Mouse (Mus musculus): ENCODE data around the gene Gmpr.
A peak's percentile ranks its signal among the peaks of the same experiment; 100 is the strongest.

The Gmpr gene

DNA sequence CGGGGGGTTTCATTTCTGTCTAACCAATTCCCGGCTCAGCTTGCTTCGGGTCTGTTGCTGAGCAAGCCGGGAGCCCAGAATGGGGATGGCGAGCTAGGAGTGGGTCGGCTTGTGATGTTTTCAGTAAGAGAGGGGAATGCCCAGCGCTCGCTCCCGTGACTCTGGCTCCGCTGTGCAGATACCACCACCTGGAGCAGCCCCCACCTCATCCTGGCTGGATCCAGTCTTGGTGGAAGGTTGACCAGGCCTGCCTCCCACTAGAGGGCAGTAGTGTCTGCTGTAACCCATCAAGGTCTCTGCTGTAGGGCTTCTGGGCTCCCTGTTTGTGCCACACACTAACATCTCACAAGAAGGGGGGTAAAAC lies 31.9 kb downstream of the Gmpr start:
- peak; percentile 70 for DNase-seq (ENCODE audit: low read depth)

DNA sequence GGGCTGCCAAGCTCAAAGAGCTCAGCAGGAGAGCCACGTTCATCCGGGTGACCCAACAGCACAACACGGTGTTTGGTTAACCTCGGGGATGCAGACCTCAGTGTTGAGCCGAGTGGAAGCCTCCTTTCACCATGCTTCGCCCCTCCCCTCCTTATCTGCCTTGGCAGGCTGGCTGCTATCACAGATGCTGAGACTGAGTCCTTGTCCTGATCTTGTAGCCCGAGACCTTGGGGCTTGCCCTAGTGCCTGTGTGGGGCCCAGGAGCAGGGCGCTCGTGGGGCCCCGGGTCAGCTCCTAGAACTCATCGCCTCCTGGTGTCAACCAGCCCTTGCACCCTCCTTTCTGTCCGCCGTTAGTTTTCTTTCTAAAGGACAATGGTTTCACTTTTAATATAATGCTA lies 38.7 kb downstream of the Gmpr start:
- no peak for DNase-seq (ENCODE audit: low read depth)

DNA sequence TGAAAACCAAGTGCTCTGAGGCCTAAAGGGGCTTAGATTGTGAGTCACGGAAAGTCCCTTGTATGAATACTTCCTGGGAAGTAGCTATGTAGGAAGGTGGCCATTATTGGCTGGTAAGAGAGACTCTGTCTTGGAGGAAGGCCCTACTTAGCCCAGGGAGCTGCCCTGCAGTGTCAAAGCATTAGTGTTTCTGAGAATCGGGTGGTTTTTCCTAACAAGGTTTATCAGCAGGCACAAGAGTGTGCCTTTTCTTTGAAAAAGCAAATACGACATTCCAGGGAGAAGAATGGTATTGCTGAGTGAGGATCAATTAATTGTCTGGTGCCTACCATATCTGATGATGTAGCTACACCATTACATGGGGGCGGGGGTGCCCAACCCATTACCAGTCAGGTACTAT lies 39.7 kb downstream of the Gmpr start:
- no peak for DNase-seq (ENCODE audit: low read depth)

DNA sequence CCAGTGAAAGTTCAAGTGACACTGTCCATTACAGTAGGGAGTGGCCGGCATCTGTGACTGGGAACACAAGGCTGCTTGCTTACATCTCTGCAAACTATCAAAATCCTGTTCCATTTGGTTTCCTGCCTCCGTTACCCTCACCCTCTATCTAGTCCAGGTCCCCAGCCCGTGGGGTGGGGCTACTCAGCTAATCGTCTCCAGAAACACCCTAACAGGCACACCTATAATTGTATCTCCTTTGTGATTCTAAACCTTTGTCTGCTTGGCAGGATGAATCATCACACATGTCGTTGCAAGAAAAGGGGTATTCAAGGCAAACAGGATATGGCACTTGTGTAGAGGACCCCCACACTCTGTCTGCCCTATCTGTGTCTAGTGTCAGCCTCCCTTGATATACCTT lies 40.3 kb downstream of the Gmpr start:
- no peak for DNase-seq (ENCODE audit: low read depth)

DNA sequence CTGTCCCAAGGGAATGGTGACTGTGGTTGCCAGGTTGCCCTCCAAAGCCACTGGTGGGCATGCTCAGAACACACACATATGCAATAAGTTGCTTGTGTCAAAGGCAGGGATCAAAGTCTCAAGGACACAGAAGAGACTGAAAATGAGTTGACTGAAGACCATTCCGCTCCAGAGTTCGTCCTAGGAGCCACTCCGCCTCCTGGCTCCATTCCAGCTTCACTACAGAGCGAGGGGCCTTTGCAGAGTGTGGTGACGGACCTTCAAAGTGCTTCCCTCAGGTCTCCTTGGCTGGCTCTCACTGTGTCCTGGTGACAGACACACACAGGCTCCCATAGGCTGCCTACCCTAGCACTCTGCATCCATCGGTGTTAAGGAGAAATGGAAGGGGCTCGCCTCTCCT lies 46.4 kb downstream of the Gmpr start:
- no peak for DNase-seq (ENCODE audit: low read depth)

DNA sequence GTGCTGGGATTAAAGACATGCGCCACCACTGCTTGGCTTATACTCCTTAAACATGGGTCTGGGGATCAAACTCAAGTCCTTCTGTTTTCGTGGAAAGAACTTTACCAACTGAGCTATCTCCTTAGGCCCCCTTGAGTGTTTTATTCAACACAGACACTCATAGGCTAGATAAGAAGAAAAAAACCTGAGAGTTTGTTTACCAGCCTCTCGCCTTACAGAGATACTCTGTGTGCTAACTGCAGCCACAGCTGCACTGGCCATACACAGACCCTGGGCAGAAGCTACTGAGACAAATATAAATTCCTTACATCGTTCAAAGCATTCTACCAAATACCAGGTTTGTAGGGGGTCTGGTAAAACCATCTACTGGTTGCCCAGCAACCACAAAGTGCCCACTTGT lies 51.1 kb downstream of the Gmpr start:
- no peak for DNase-seq (ENCODE audit: low read depth)

DNA sequence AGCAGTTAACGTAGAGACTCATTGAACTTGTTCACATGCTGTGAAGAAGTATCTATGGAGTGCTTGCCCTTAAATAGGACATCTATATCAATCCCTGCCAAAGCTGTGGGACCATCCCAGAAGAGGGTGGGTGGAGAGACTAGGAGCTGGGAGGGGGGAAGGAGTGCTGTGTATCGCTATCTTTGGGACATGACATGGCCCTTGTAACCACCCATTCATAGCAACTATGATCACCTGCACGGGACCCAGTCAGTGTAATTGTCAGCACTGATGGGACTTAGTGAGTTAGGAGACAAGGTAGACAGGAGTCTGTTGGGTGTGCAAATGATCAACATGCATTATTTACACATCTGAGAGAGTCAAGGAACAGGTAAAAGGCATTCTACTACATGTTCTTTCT lies 52.0 kb downstream of the Gmpr start:
- no peak for DNase-seq (ENCODE audit: low read depth)

DNA sequence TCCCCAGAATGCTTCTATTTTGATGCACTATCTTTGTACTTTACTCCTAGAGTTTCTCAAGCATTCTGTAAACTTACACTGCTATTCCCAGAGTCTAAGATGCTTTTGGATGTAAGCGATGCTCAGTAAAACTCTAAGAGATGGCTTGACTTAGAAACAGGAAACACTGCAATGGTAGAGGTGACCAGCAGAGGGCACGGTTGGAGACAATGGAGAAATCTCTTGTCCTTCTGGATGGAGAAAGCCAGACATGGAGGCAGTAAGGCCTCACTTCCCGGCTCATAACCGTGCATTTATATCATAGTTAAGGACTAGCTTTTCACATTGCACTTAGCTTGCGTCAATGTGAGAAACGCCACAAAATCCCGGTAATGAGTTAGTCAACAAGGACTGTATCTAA lies 53.3 kb downstream of the Gmpr start:
- DNase-seq (ENCODE audit: low read depth), result peak; percentile 39

DNA sequence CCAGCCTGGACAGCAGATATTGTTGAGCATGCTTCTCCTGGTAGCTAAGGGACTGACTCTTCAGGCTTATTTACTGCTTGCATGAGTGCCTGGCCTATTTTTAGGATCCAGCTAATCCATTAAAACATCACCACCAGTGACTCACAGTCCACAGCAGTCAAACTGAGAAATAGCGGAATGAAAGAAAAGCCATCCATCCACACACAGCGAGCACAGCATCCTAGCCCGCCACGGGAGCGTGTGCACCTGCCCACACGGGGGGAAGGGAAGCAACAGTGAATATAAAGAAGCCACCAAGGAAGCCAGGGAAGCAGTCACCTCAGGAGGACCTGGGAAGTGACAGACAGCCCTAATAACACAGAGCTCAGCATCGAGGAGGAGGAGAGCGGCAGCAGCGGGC lies 54.8 kb downstream of the Gmpr start:
- DNase-seq (ENCODE audit: low read depth), result no peak

DNA sequence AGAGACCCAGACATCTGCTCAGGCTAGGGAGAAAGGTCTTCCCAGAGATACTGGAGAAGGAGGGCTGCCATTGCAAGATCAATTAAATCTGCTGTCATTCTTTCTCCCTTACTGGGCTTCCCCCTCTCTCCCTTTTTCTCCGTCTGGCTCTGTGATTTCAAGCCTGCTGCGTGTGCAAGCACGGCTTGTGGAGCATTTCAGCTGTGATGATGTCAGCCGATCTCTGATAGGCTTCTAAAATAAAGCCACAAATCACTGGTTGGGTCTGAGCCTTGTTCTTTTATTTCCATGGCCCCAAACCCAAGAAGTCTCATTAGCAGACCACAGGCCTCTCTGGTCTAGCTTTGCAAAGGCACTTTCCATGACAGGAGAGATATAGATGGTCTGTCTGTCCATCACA lies 57.7 kb downstream of the Gmpr start:
- no peak for DNase-seq (ENCODE audit: low read depth)

DNA sequence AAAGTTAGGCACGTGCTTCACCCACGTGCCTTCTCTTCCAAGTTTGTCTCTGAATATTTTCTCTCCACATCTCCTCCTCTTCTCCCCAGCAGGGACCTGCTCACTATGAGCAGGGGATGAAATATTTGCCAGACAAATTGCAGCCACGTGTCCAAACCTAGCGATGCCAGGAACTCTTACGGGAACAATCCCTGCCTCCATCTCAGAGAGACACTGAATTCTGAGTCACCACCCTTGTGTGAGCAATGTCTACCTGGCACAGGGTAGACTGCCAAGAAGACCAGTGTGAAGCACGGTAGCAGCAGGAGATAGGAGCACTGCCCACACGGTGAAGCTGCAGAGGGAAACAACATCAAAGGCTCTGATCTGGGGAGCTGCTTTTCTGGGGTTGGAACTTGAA lies 62.7 kb downstream of the Gmpr start:
- DNase-seq (ENCODE audit: low read depth), result no peak

DNA sequence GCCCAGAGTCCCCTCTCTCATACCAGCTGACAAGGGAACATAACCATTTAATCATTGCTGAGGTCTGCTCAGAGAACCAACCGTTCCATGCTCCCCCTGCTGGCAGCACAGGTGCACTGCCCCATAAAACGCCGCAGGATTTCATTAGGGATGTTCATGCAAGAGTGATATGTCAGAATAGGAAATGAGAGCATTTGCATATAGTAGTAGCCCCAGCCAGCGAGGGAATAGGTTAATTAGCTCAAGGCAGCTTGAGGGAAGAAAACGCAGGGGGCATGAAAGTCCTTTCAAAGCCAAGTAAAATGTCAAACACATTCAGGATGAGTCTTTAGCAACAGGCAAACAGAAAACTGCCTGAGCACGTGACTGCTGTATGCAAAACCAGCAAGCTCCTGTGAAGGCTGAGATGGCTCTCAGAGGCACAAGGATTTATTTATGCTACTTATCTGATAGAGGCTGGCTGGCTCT lies 64.6 kb downstream of the Gmpr start:
- DNase-seq (ENCODE audit: low read depth), result peak; percentile 79

DNA sequence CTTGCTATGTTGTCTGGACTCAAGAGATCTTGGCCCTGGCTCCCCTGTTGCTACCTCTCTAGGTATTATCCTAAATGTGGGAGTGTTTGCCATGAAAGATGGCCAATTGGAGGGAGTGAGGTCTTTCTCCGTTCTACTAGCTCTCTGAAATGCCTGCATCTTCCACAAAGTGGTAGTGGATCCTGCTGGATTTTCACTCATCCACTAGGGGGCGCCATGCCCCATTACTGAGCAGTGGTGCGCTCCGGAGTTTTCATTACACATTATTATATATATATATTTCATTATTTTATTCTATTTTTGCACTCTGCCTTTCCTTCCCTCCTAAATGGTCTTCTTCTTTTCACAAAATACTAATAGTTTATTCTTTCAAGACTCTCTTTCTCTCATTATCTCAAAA lies 65.5 kb downstream of the Gmpr start:
- DNase-seq (ENCODE audit: low read depth), result peak; percentile 52

DNA sequence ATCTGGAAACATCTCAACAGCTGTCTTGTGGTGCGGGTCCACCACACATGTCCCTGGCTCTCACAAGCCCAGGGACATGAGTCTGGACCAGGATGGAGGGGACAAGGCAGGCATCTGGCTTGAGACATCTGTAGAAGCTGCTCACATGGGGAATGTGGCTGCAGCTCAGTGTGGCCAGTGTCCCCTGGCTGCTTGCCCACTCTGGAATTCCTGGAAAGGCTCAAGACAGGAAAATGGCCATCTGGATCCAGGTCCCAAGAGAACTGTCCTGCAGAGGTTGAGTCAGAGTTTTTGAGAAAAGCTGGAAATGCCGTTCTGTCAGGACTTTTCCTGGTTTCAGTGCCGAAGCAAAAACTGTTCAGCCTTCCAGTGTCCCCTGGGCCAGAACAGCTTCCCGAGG lies 68.9 kb downstream of the Gmpr start:
- no peak for DNase-seq (ENCODE audit: low read depth)

DNA sequence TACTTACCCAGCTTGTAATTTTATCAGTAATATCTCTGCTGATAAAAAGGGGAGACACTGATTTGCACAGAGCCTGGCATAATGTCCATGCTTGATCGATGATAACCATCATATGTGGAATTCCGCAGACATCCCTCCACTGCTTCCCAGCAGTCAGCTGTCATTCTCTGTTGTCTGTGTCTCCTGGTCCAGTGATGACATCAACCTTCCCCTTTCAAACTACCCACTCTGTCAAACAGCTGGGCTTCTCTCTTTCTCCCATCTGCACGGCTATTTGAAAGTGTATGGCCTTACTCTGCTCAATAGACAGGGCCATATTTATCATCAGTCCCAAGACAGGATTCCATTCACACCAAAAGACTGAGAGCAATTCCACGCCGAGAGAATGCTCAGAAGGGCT lies 70.1 kb downstream of the Gmpr start:
- DNase-seq (ENCODE audit: low read depth), result no peak

DNA sequence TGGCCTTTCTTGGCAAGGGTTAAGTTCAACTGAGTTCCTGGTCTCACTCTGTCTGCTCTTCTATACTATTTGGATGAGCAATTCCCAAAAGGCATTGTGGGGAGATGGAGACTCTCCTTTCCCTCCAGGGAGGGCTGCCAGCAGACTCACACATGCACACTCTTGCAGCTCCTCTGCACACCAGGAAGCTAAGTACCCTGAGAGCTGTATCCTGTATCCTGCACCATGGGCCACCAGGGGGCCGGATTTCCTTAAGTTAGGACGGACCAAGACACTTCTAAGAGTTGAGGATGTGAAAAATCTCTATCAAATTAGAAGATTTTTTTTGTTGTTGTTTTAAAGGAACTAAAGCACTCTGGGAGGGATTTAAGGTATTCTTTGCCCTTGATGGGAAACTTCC lies 70.5 kb downstream of the Gmpr start:
- peak; percentile 36 for DNase-seq (ENCODE audit: low read depth)

DNA sequence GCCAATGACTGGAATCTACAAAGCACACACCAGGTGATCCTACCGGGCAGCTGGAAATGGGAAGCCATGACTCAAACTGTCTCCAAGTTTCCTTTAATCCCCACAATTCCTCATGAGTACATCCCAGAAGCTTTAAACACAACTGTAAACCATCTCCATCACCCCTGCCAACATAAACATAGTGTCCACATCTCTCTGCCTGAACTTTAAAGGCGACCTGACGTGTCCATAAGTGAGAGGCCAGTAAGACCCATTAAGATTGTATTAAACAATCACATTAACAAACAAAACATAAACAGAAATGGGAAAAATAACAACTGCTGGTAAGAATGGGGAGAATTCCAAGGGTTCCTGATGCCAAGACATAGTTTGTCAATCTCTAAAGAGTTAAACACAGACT lies 72.5 kb downstream of the Gmpr start:
- no peak for DNase-seq (ENCODE audit: low read depth)

DNA sequence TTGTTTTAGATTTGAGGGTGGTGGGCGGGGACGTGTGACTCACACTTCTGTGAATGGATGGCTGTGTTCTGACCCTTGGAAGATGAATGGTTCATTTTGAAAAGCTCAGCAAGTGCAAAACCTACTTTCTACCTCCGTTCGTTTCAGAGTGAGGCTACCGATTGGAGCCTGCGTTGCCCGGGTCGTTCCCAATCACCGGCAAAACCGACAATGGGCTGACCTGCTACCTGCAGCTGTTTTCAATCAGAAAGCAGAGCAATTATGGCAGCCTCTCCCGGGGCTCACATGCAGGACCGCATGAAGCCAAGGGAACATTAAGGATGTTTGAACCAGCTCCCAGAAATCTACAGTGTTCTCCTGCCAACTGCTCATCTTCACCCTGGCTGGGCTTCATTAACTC lies 75.0 kb downstream of the Gmpr start:
- no peak for DNase-seq (ENCODE audit: low read depth)

DNA sequence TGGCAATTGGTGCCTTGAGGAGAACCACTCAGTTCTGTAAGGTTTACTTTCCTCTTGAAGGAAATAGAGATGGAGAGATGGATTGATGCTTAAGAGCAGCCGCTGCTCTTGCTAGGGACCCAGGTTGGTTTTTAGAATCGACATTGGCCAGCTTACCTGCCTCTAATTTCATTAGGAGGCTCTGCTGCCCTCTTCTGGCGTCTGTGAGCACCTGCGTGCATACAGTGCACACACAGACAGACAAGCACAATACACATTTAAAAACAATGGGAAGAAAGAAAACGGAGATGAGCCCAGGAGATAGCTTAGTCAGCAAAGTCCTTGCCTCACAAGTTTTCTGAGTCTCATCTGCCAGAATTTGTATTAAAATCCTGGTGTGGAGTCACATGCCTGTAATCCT lies 75.8 kb downstream of the Gmpr start:
- DNase-seq (ENCODE audit: low read depth), result peak; percentile 12

DNA sequence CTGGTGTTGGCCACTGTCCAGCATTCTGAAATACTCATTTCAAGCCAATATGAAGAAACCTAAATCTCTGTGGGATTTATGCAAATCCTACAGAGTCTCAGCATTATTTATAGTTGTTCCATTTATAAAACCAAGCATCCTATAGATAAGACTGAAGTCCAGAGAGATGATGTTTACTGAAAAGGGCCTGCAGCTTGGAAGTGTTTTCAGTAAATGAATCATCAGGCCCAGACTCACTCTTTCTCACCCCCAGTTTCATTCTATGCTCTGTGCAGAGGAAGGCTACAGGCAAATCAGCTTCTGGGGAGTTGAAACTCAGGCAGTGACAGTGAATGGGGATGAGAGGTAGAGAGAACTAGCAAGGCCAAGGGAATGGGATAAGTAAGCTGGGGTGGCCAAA lies 83.7 kb downstream of the Gmpr start:
- no peak for DNase-seq (ENCODE audit: low read depth)

DNA sequence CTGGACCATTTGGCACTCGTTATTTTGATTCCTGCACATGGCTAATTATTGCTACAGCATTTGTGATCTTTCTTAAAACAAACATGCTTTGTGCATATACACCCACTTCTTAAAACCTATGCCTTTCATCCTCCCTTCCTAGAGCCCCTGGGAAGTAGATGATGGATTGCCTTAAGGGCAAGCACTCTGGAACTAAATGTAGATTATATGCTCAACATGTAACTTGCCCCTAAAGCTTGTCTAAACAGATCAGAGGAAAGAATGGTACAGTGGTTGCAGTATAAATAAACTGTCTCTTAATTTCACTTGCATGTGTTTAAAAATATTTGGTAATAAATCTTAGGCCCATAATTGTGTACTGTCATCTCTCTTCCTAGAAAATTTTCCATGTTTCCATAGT lies 86.7 kb downstream of the Gmpr start:
- DNase-seq (ENCODE audit: low read depth), result no peak

DNA sequence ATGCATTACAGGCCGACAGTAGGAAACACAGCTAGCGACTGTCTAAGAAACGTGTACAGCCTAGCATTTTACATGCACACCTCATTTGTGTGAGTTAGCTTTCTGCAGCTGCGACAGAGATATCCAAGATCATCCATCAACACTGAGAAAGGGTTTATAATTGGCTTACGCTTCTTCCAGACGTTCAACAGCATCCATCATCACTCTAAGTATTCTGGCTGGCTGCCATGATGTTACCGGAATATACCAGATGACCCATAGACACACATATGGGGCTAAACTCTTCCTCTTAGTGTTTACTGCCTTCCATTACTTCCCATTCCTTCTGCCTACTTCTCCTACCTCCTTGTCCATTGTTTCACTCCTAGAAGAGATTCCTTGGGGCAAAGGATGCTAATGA lies 88.2 kb downstream of the Gmpr start:
- DNase-seq (ENCODE audit: low read depth), result no peak

DNA sequence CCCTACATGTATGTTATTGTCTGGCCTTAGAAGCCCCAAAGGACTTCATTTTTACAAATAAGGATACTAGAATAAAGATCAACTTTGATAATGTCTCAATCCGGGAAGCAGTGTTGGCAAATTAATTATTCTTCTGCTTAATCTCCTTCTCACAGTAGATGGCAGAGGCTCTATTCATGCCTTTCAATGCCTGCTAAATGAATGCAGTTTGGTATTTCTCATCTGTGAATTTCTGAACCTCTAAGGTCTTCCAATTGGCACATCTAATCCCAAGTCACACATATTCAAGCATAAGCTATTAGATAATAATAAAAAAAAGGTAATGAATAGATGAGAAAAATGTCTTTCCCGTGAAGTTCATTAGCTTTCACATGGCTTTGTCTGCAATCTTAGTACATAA lies 92.6 kb downstream of the Gmpr start:
- no peak for DNase-seq (ENCODE audit: low read depth)

DNA sequence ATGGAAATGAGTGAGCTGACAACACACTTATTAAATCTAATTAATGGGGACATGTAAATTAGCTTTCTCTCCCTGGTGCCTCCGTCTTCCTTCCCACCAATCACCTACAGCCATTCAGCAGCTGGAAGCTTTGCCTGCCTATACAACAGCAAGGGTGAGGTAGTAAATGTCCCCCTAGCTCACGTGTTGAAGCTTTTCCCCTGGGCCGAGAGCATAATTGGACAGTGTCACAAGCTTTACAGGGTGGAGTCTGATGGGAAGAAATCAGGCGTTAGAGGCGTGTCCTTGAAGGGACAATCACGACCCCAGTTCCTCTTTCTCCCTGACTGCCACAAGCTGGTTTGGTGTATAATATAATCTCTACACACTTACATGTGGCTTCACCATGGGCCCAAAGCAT lies 93.2 kb downstream of the Gmpr start:
- DNase-seq (ENCODE audit: low read depth), result peak; percentile 34

Data from 416B (cell line).